ENCODE assay signal across 21 mouse cellular contexts in genomic region chr2:90808241-90809126, GRCm38 (mm10). TPM values are rescaled to one million over a fixed set of nuclear protein-coding genes. Genes with fewer than 3 reads are reported as not detected.
DNase-seq lines count a peak whose midpoint lies in the region; TF ChIP-seq lines count a peak whose summit lies in the region.
"Had no signal": no experiment of that assay in that cellular context is flagged by ENCODE, and none has a peak within 500 bp of the region (broad histone marks: within the 10 kb centered on the region; RNA-seq: fewer than 3 reads in every experiment).

No protein-coding gene starts in this region.

- peak; percentile 48 to 65 for DNase-seq in cerebellum, adult 2 months
- no peak for DNase-seq in cerebellum, postnatal 10 days
- DNase-seq in kidney, adult 9 months = peak; percentile 10
- no peak for DNase-seq in kidney, postnatal 25 days
- DNase-seq in CH12.LX (ENCODE audit: extremely low read depth) = no peak
- DNase-seq in ZHBTc4 (ENCODE audit: low read depth, low spot score) = peak; percentile 46
- no peak for DNase-seq in left cerebral cortex, adult 9 months (ENCODE audit: low spot score in 2 of 2)
- no peak for DNase-seq in gastrocnemius, postnatal 36 days
- DNase-seq: adrenal gland, adult 8-10 months; gastrocnemius, postnatal 25 days; heart, postnatal 10 days; lung, postnatal 14 days; spleen, adult 18-20 months; thymus, postnatal 25 days had no signal

- H3K27me3 ChIP-seq in cerebellum, adult 2 months (ENCODE audit: control insufficient read depth, insufficient read depth, low read length) = no peaks in the 10 kb centered on the region
- H3K27me3 ChIP-seq in CH12.LX (replicated peaks) = no peaks in the 10 kb centered on the region
- H3K27me3 ChIP-seq: hindbrain, embryonic 13.5 days; midbrain, embryonic 15.5 days had no signal

- no peaks in the 10 kb centered on the region for H3K36me3 ChIP-seq in CH12.LX (replicated peaks in 1 of 2; ENCODE audit: control insufficient read depth in 1 of 2, insufficient read depth in 1 of 2, low read length in 1 of 2)
- H3K36me3 ChIP-seq: hindbrain, embryonic 13.5 days; midbrain, embryonic 15.5 days had no signal

- H3K9me3 ChIP-seq in CH12.LX (replicated peaks; ENCODE audit: low read length) = no peaks in the 10 kb centered on the region
- H3K9me3 ChIP-seq: hindbrain, embryonic 13.5 days; midbrain, embryonic 15.5 days had no signal

- H3K27ac ChIP-seq in cerebellum, adult 2 months (ENCODE audit: insufficient read depth, low read length) = peak overlapping the region; percentile 68
- H3K27ac ChIP-seq in CH12.LX (ENCODE audit: insufficient read depth, low read depth) = no peak overlapping the region
- H3K27ac ChIP-seq: hindbrain, embryonic 13.5 days; liver, embryonic 14.5 days; midbrain, embryonic 15.5 days had no signal

- TF ChIP-seq EP300 in CH12.LX (IDR thresholded peaks at IDR 0.05; ENCODE audit: low read length) = no peak

- intact Hi-C loops in gastrocnemius, postnatal 36 days (cut with DNase I) = no loop called here

- no peak for TF ChIP-seq RAD21 in CH12.LX (IDR thresholded peaks at IDR 0.05; ENCODE audit: low read depth, low read length)

- no peak overlapping the region for H3K4me3 ChIP-seq in cerebellum, adult 2 months (replicated peaks; ENCODE audit: insufficient read depth, low read depth, low read length)
- no peak overlapping the region for H3K4me3 ChIP-seq in CH12.LX (replicated peaks in 1 of 3; ENCODE audit: low read depth in 2 of 3, low read length in 2 of 3, poor library complexity in 1 of 3)
- H3K4me3 ChIP-seq: erythroblast, embryonic 14.5 days; hindbrain, embryonic 13.5 days; midbrain, embryonic 15.5 days; myocyte had no signal

- no peak overlapping the region for H3K4me2 ChIP-seq in CH12.LX (ENCODE audit: insufficient read depth, low read depth, poor library complexity, severe bottlenecking)
- H3K4me2 ChIP-seq: hindbrain, embryonic 13.5 days; midbrain, embryonic 15.5 days had no signal

- 47% methylated on average over 6 of the region's 6 CpGs for WGBS in cerebellum, adult 2 months

- H3K9ac ChIP-seq in CH12.LX (ENCODE audit: insufficient read depth, low read depth) = no peak overlapping the region
- H3K9ac ChIP-seq: hindbrain, embryonic 13.5 days; liver, embryonic 14.5 days; midbrain, embryonic 15.5 days had no signal

- peak; percentile 4; the same call in 1 of the 2 replicates for TF ChIP-seq CTCF in cerebellum, adult 2 months (IDR thresholded peaks at IDR 0.05; ENCODE audit: borderline replicate concordance, insufficient read depth, low read depth, low read length)
- no peak for TF ChIP-seq CTCF in CH12.LX (conservative IDR thresholded peaks at IDR 0.05 in 1 of 2, IDR thresholded peaks at IDR 0.05 in 1 of 2; ENCODE audit: low read depth in 2 of 2, low read length in 2 of 2)

- dilution Hi-C loops in CH12.LX (cut with MboI; ENCODE audit: extremely low pct_ligation_motif_present, extremely low pct_unique_long_range_greater_than_20kb, low sequenced_read_pairs) = no loop called here

- H3K79me2 ChIP-seq in CH12.LX (replicated peaks; ENCODE audit: control insufficient read depth, extremely low read depth, insufficient read depth, poor library complexity, severe bottlenecking) = no peaks in the 10 kb centered on the region

- in situ Hi-C loops in CH12.LX (cut with MboI; ENCODE audit: low pct_ligation_motif_present, low pct_unique_long_range_greater_than_20kb, low sequenced_read_pairs) = no loop called here

- peaks cover 4% of the 10 kb centered on the region; the same call in 1 of the 2 replicates for H3K4me1 ChIP-seq in cerebellum, adult 2 months (ENCODE audit: control insufficient read depth, insufficient read depth, low read length)
- H3K4me1 ChIP-seq in CH12.LX (ENCODE audit: control insufficient read depth in 1 of 2, insufficient read depth in 2 of 2) = peaks cover 0 to 7% of the 10 kb centered on the region in 2 experiments; a peak in 3 of 4 replicates
- H3K4me1 ChIP-seq: hindbrain, embryonic 13.5 days; midbrain, embryonic 15.5 days had no signal

- no peak for TF ChIP-seq POLR2A in cerebellum, adult 2 months (IDR thresholded peaks at IDR 0.05; ENCODE audit: borderline replicate concordance, insufficient read depth, low read length)
- no peak for TF ChIP-seq POLR2A in CH12.LX (IDR thresholded peaks at IDR 0.05; ENCODE audit: low read depth, low read length)

TF ChIP-seq in CH12.LX, 34 proteins besides CTCF, POLR2A, EP300 and RAD21:
- 0 out of 2 replicates have a peak, but pooled peaks have one; percentile 28 for TF ChIP-seq MAFK (IDR thresholded peaks at IDR 0.05; ENCODE audit: insufficient replicate concordance, low read length)
- TF ChIP-seq TBP (conservative IDR thresholded peaks at IDR 0.05; ENCODE audit: low read depth, low read length) = no peak
- no peak for TF ChIP-seq GABPA (IDR thresholded peaks at IDR 0.05; ENCODE audit: insufficient replicate concordance, low read depth, low read length)
- no peak for TF ChIP-seq USF1 (IDR thresholded peaks at IDR 0.05; ENCODE audit: low read depth, low read length)
- no peak for TF ChIP-seq NRF1 (IDR thresholded peaks at IDR 0.05; ENCODE audit: low read depth, low read length)
TF ChIP-seq in CH12.LX: peak in this region for 1.

RNA-seq across cellular contexts. Expression of gene Agbl2, which starts 26.0 kb away (rescaled TPM):
- 6.7 and 8.1 TPM in 2 replicates for polyA plus RNA-seq in cerebellum, adult 2 months (2012; rRNA removed)
- total RNA-seq in CH12.LX (2012; rRNA removed) (not detected in 2 replicates), CH12.LX (2014; rRNA removed) (not detected in 2 replicates)
- not detected in 2 replicates for polyA plus RNA-seq in CH12.LX (2012; ENCODE audit: insufficient read length, low read depth)
- under 1 TPM; 0.42 to 0.46 TPM for total RNA-seq in gastrocnemius, postnatal 36 days (2021)
- total RNA-seq: megakaryocyte-erythroid progenitor cell, adult 5-6 weeks had no signal
- polyA plus RNA-seq: erythroblast, embryonic 14.5 days; inflammation-experienced regulatory T-cells, adult 6 months; myocyte had no signal

RNA-seq across cellular contexts. Expression of gene Mtch2, which starts 38.5 kb away (rescaled TPM):
- 245 and 249 TPM in 2 replicates for polyA plus RNA-seq in cerebellum, adult 2 months (2012; rRNA removed)
- total RNA-seq in CH12.LX (2012; rRNA removed) (70.0 and 82.8 TPM in 2 replicates), CH12.LX (2014; rRNA removed) (158 and 173 TPM in 2 replicates)
- polyA plus RNA-seq in CH12.LX (2012; ENCODE audit: insufficient read length, low read depth) = 162 and 209 TPM in 2 replicates
- 100 to 1,000 TPM; 133 to 153 TPM for total RNA-seq in gastrocnemius, postnatal 36 days (2021)

Comparison
In these comparisons a context has a peak if more than half of its experiments do, and no peak if none do; other contexts are left out.
1. DNase-seq: peak in cerebellum, adult 2 months (2 of 2), kidney, adult 9 months (single experiment) and ZHBTc4 (single experiment); none in cerebellum, postnatal 10 days (0 of 2), kidney, postnatal 25 days (0 of 2), CH12.LX (single experiment), left cerebral cortex, adult 9 months (0 of 2) and gastrocnemius, postnatal 36 days (0 of 2).